Mouse (Mus musculus) embryo, embryonic 11 days (tissue): ENCODE data around the gene Tnfrsf1b.
A peak's percentile ranks its signal among the peaks of the same experiment; 100 is the strongest.

Experiments used
- DNase-seq: peaks from one replicate; pipeline ENCODE4 v3.0.0-alpha.2; 2015

Tnfrsf1b gene

GRCm38 (mm10) chr4:145256144-145256543 is 9.5 kb upstream of the Tnfrsf1b start:
- DNase-seq: no peak

- DNase-seq: no peak
Measured at GRCm38 (mm10) chr4:145254418-145254817, 7.7 kb upstream of the Tnfrsf1b start.

GRCm38 (mm10) chr4:145252611-145253010 is 5.9 kb upstream of the Tnfrsf1b start:
- no peak for DNase-seq

- no peak for DNase-seq
Measured at GRCm38 (mm10) chr4:145251546-145251945, 4.9 kb upstream of the Tnfrsf1b start.

- no peak for DNase-seq
Measured at GRCm38 (mm10) chr4:145250002-145250401, 3.3 kb upstream of the Tnfrsf1b start.

- no peak for DNase-seq
Measured at GRCm38 (mm10) chr4:145247556-145247955, 886 bp upstream of the Tnfrsf1b start.

- DNase-seq: no peak
Measured at GRCm38 (mm10) chr4:145245581-145245980, 1.1 kb downstream of the Tnfrsf1b start.

- no peak for DNase-seq
Measured at GRCm38 (mm10) chr4:145244676-145245075, 2.0 kb downstream of the Tnfrsf1b start.

GRCm38 (mm10) chr4:145242719-145243350 is 3.8 kb downstream of the Tnfrsf1b start:
- DNase-seq: no peak

- DNase-seq: no peak
Measured at GRCm38 (mm10) chr4:145240723-145241231, 5.9 kb downstream of the Tnfrsf1b start.

- DNase-seq: peak; percentile 27
Measured at GRCm38 (mm10) chr4:145239049-145239830, 7.4 kb downstream of the Tnfrsf1b start.

- no peak for DNase-seq
Measured at GRCm38 (mm10) chr4:145236027-145236426, 10.6 kb downstream of the Tnfrsf1b start.

- no peak for DNase-seq
Measured at GRCm38 (mm10) chr4:145233487-145234228, 13.0 kb downstream of the Tnfrsf1b start.

- DNase-seq: no peak
Measured at GRCm38 (mm10) chr4:145231732-145232131, 14.9 kb downstream of the Tnfrsf1b start.

GRCm38 (mm10) chr4:145230647-145231046 is 16.0 kb downstream of the Tnfrsf1b start:
- DNase-seq: no peak

- no peak for DNase-seq
Measured at GRCm38 (mm10) chr4:145229524-145230163, 17.0 kb downstream of the Tnfrsf1b start.

GRCm38 (mm10) chr4:145229051-145229450 is 17.6 kb downstream of the Tnfrsf1b start:
- DNase-seq: no peak

- no peak for DNase-seq
Measured at GRCm38 (mm10) chr4:145224613-145225012, 22.1 kb downstream of the Tnfrsf1b start.

GRCm38 (mm10) chr4:145222064-145222463 is 24.6 kb downstream of the Tnfrsf1b start:
- DNase-seq: no peak

- no peak for DNase-seq
Measured at GRCm38 (mm10) chr4:145221379-145221778, 25.3 kb downstream of the Tnfrsf1b start.

- DNase-seq: no peak
Measured at GRCm38 (mm10) chr4:145220001-145220400, 26.7 kb downstream of the Tnfrsf1b start.

GRCm38 (mm10) chr4:145219240-145219985 is 27.3 kb downstream of the Tnfrsf1b start:
- DNase-seq: no peak
